Mouse (Mus musculus): ENCODE measurements around the gene Rps6kb1.
A peak's percentile ranks its signal among the peaks of the same experiment; 100 is the strongest.
"Not testable (repeated sequence)": the region's sequence is repeated elsewhere in the genome, so short reads cannot be mapped to it uniquely, and the experiment has no call there.

Gene Rps6kb1

DNA sequence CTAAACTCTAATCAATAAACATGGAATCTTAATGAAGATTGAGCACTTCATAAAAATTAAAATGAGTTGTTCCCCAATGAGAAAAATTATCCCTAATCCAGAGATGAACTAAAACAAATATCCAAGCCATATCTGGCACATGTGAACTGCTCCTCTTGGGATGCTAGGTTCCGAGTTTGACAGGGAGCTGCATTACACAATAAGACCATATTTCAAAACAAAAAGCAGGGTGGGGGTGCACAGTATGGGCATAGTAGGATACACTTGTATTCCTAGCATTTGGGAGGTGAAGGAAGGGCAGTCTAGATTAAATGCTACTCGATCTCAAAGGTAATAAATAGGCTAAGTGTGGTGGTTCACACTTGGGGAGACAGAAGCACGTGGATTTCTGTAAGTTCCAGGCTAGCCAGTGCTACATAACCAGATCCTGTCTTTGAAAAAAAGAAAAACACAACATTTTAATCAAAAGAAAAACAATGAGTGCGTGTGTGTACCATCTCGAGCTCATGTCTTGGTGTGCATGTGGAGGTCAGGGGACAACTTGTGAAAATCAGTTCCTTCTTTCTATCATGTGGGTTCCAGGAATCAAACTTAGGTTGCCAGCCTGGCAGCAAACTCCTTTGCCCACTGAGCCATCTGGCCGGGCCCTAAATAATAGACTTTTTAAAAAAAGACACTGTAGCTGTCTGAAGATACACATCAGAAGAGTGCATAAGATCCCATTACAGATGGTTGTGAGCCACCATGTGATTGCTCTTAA is 4.7 kb downstream of the Rps6kb1 start:
- no peak for DNase-seq

DNA sequence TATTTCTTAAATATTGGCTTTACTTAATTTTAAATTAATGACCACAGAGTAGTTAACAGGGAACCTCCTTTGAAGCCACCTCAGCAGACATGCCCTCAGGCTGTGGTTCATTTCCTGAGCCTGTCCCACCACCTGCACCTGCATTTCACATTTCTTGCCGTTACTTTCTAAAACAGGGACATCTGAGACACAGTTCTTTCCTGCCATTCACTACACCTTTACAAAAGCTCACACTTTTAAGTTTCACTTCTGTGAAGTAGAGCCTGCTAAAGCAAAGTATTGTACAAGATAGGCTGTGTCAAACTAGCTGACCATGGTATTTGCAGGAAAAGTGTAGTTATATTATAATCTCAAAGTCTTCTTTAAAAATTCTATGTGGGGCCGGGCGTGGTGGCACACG is 5.8 kb downstream of the Rps6kb1 start:
- DNase-seq, result no peak

DNA sequence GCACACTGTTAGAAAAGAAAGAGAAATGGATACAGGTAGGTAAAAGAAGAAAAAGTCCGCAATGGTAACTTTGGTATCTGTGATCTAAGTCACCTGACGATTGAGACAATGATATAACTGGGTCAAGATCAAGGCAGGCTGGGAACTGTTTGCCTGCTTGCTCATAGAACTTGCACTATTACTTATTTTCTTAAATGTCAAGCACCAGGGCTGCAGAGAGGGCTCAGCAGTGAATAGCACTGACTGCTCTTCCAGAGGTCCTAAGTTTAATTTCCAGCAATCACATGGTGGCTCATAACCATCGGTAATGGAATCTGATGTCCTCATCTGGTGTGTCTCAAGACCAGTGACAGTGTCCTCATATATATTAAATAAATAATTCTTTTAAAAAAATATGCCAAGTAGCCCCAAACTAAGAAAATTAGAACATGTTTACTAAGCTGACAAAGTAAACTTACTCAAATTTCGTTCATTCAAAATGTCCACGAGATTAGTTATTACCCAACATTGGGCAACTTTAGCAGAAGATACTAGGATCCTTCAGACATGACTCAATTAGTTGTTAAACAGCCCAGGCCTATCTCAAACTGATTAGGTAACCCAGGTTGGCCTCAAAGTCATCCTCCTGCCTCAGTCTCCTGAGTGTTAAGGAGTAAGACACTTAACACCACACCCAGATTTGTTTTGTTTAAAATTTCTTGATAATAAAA is 10.2 kb downstream of the Rps6kb1 start:
- no peak for DNase-seq

DNA sequence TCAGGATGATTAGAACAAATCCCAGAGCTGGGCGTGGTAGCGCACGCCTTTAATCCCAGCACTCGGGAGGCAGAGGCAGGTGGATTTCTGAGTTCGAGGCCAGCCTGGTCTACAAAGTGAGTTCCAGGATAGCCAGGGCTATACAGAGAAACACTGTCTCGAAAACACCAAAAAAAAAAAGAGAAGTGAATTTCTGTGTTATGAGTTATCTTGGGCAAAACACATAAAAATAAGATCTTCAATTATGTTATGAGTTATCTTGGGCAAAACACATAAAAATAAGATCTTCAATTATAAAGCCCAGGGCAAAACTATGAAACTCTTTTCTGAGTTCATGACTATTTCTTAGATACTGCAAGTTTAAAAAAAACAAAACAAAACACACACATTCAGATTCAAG is 11.3 kb downstream of the Rps6kb1 start:
- not testable (repeated sequence) for DNase-seq

DNA sequence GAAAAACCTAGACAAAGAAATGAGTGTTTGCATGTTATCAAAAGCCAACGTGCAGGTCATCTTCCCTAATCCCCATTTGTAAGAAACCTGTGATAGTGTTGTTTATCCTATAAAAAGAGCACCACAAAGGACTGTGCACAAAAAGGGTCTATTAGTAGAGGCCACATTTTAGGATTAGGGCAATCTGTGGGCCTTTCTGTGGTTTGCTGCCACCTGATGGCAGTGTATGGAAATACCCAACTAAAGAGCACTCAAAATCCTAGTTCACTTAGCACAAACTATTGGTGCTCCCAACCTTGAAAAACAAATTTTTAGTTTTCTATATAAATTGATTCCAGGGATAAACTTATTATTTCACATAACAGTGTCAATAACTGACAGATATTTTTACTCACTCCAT is 11.8 kb downstream of the Rps6kb1 start:
- peak in 1 of 2 experiments; percentile 46 for DNase-seq

DNA sequence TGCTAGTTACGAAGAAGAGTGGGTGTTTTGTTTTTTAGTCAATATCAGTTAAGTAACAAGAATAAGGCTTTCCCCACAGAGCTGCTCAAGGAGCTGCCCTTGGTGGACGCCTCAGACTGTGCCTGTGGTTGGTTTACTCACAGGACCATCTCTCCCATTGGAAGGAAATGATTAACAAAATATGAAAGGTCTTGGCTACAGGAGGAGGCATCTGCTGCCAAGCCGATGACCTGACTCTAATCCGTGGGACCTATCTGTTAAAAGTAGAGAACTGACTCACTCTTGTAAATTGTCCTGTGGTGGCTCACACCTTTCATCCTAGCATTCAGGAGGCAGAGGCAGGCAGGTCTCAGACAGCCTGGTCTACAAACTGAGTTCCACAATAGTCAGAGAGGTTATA is 17.1 kb downstream of the Rps6kb1 start:
- DNase-seq, result no peak

DNA sequence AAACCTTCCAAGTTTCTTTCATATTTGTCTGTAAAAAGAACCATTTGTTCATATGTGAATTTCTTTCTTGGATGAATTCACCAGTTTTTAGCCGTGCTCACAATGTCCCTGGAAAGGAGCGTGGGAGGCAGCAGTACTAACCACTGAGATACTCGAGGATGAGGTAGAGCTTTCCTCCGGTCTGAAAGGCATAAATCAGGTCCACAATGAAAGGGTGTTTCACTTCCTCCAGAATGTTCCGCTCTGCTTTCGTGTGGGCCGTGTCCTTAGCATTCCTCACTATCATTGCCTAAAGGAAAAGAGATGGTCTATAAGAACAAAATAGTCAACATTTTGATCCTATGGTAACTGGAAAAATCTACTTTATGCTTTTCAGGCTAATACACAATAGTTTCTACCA is 24.9 kb downstream of the Rps6kb1 start:
- DNase-seq, result no peak

DNA sequence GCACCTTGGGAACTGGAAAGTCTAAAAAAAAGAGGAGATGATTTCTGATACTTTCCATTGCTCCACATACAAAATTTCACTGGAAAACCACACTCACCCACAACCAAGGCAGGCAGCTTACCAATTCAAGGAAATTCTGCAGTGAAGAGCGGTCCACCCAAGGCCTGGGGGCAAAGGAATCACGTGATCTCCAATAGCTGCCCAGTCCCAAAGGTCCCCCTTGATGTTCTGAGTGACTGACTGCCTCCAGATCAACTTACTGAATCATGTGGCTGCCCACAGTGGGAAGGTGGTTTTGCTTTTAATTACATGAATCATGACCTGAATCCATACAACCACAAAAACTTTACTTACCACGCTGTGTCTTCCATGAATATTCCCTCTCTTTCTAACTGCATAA is 27.4 kb downstream of the Rps6kb1 start:
- no peak for DNase-seq

DNA sequence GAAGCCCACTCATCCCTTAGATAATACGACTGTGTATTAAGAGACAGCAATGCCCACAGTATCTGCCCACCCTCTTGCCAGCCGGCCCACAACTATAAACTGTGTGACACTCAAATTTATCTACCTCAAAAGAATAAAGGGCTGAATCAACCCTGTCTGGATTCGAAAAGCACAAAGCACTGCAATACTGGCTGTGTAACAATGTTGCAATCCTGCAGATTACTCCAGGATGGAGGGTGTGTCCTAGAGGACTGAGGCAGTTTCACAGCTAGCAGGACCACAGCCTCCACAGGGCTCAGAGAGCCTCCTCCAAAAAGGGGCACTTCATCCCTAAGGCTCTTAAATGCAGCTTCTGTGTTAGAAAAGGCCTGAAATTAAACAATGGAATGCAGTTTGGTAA is 28.0 kb downstream of the Rps6kb1 start:
- no peak for DNase-seq

DNA sequence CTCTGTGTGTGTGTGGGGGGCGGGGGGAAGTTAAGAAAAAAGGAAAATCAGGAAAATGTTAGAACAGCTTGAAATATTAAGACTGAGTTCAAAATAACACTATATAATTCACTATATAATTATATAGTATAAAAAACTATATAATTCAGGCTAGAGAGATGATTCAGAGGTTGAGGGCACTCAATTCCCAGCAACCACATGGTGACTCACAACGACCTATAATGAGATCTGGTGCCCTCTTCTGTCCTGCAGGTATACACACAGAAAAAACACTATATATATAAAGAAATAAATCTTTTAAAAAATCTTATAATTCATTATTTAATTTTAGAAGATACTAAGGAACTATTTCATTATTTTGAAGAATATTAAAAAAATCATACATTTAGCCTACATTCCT is 36.6 kb downstream of the Rps6kb1 start:
- no peak for DNase-seq

DNA sequence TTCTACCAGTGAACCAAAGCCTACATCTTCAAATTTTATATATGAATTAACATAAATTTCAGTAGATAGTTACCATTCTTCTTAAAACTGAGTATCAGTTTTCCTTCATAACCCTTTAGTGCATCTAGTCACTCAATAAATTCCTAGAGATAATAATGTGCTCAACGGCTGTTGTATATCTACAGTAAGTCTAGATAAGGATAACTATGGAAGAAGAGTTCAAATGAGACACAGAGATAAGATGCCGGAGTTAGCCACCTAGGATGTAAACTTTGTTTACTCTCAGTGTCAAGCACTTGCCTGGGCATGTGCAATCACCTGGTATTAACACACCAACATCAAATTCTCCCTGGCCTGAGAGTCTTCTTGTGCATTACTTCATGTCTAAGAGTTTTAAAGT is 37.3 kb downstream of the Rps6kb1 start:
- DNase-seq, result no peak

DNA sequence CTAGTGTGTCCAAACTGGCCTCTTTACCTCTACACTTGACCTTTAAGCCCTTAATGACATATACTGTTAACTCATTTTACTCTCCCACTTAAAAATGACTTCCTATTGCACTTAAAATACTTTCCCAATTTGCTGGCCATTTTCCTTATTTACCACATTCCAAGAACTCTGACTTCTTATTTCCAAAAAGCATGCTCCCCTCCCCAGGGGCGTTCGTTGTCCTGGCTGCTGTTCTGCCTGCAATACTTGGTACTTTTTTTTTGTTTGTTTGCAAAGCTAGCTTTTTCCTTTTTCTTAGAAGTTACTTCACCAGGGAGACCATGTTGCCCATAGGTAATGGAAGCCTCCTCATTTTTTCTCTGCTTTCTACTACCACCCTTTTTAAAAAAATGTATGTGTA is 41.5 kb downstream of the Rps6kb1 start:
- no peak for DNase-seq

DNA sequence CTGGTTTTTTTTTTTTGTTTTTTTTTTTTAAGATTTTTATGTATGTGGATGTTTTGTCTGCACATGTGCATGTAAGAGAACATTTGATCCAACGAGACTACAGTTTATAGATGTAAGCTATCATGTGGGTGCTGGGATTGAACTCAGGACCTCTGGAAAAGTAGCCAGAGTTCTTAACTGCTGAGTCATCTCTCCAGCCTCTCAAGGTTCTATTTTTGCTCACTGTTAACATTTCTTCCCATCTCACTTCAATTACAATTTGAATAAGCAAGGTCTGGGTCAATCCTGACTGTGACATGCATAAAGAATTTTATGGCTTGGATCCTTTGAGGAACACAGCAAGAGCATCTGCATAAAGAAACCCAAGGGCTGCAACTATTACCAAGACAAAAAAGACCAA is 43.8 kb downstream of the Rps6kb1 start:
- DNase-seq, result no peak

DNA sequence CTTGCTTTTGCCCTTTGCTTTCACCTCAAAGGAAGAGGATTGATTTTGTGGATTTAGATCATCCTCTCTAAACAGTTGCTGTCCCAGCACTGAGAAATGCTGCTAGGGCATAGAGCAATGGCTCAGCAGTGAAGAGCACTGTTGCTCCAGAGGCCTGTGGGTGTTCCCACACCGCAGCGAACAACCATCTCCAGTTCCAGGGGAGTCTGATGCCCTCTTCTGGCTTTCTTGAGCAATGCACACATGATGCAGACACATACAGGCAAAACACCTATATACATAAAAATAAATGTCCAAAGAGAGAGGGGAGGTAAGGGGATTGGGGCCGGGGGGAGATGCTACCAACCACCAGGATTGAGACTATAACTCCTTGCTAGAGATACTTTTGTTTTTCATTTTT is 46.7 kb downstream of the Rps6kb1 start:
- no peak for DNase-seq

DNA sequence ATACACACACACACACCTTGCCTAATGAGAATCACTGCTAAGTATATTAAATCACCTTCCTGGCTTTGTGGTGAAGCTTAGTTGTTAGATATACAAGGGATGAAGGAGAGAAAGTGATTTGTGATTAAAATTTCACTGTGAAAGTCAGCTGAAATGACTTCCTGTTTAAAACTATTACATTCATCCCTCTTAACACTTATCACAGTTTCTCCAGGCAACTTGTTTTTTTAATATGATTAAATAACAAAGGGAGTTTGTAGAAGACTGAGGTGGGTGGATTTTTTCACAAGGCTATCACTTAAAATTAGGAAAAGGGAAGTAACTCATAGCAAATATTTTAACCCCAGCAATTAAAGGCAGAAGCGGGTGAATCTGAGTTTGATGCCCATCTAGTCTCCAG is 47.2 kb downstream of the Rps6kb1 start:
- DNase-seq, result no peak

DNA sequence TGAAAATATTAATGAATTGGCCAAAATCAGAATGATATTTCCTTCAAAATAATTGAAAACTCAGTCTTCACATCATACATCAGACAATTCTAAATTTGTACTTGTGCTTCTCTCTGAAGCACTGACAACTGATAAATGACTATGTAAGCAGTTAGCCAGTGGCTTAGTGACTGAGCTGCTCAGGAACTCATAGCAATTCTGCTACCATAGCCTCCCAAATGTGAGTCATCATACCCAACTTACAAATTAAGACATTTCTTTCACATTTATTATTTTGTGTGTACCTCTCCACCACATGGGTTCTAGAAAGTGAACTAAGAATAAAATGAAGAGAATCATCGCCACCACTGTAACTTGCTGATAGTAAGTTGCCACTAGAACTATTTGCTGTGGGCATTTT is 53.8 kb downstream of the Rps6kb1 start:
- no peak for DNase-seq

DNA sequence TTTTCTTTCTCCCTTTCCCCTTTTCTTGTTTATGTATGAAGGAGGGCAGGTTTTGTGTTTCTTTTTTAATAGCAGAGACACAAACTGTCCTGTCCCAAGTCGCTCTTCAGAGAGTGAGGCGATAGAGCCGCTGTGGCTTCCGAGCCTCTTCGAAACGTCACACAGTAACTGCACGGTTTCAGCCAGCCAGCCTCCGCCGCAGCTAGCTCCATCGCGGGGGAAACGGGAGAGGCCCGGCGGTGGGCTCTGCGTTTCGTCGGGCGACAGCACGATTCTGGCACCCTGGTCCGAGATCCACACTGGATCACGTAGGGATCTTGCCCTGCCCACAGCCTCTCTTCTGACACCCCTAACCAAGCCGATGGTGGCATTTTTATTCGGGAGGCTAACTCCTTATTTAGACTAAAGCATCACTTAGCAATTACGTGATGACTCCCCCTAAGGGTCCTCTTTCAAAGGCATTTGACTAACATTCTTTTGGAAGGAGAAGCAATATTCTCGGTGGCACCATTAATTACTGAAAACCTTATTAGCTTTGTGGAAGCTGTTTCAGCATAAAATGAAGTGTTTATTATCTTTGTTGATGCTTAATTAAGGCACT is 59.6 kb downstream of the Rps6kb1 start:
- DNase-seq, result peak; percentile 69 to 72

DNA sequence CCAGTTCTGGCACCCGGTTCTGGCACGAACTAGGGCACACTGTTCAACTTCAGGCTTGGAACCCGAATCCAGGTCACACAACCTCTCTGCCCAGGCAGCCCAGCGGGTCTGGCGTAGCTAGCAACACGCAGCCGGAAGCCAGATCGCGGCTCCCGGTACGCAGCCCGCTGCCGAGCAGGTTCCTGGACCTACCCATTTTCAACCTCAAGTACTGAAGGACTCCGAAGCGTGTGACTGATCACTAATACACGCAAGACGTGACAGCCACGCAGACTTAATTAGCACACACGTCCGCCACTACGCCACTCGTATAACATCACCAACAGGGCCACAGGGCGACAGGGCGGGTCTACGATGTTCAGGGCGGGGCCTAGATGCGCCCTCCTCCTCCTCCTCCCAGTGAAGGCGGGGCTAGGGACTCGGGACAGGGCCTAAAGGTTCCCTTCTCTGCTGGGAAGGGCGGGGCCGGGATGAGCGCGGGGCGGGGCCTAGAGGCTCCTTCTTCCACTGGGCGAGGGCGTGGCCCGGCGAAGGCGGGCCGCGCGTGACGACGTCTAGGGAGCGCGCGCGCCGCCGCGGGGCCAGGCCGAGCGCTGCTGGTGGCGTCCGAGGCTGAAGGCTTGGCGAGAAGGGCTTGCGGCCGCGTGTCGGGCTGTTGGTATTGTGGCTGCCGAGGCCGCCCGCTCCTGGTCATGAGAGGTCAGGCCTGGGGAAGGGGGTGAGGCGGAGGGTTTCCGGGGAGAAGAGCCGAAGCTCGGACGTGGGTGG is 60.3 kb downstream of the Rps6kb1 start, which contains the start of gene Rnft1:
Gene Rnft1, plus strand, starts transcription at position 557 of the 768 bp plus-strand sequence.
- DNase-seq, result peak; percentile 99 to 100

DNA sequence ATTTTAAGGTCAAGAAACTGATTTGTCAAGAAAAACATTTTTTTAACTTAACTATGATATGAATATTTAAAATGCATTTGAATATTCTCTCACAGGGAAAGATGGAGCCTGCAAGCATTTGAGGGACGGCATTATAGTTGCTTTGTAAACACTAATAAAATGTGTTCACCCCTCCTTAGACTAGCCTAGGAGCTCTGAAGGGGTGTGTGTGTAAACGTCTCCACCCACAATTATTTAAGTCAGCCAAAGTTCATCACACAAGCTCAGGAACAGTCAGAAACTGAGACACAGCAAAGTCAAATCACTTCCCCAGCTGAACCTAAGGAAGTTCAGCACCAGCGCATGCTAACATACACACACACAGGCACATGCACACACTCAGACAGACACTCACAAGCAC is 71.0 kb downstream of the Rps6kb1 start:
- no peak for DNase-seq

DNA sequence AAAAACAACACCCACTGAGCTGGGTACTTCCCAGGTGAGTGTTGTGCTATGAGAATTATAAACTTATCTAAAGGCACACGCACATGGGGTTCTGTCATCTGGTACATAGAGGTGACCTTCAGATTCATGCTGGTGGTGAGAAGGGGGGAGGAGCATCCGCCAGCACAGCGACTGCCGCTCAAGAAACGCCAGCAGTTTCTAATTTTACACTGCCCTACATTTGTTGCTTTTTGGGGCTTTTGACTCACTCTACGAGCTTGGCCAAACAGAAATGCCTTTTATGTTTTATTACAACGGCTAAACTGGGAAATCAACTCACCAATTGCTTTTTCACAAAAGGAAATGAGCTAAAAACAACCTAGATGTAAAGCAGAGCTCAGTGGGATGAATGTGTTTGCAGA is 71.8 kb downstream of the Rps6kb1 start:
- peak; percentile 58 to 70 for DNase-seq

DNA sequence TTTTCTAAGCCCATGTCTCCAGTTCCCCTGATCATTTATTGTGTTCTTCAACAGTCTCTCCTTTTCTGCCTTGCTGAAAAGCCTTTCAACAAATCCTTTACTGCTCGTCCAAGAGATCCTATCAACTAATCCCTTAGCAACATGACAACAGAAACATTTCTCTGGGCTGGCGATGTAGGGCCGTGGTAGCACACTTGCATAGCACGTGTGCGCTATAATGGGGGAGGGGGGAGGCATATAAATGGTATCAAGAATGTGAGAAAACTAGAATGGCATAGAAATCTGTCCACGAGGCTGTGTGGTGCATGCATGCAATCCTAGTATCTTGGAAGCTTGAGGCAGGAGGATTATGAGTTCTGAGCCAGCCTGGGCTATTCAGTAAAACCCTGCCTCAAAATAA is 72.8 kb downstream of the Rps6kb1 start:
- DNase-seq, result no peak

DNA sequence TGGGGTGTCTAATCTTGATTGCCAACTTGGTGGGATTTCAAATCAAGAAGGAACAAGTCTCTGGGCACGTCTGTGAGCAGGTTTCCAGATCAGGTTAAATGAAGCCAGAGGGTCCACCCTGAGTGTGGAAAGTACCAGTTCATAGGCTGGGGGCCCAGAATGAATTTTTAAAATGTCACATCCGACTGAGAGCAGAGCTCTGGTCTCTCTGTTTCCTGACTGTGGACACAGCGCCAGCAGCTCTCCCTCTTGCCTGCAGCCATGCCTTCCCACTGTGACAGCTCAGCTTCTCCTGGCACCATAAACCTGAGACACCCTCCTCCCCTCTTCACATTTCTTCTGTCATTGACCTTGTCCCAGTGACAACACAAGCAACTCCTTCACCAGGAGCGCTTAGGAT is 75.6 kb downstream of the Rps6kb1 start:
- peak; percentile 53 to 67 for DNase-seq

DNA sequence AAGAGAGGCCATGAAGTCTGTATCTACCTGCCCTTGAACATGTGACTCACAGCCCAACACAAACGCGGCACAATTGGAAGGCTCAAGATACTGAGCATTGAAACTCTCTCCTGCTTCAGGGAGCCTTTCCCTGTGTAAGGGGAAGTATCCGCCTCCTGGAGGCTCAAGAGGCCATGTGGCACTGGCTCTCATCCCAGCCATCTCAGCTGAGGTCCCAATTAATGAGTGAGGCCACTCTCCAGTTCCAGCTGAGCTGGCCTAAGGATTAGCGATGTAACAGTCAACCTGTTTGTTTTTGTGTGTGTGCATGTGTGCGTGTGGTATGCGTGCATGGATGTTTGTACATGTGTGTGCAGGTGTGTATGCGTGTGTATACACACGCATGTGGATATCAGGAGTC is 76.3 kb downstream of the Rps6kb1 start:
- peak; percentile 70 to 80 for DNase-seq
